Mouse (Mus musculus): ENCODE measurements around the gene Rubcn. TPM values are rescaled to one million over a fixed set of nuclear protein-coding genes. Genes with fewer than 3 reads are reported as not detected.

Rubcn gene
- polyA plus RNA-seq, 1 experiment from 2014 or later: 11.0 TPM

GRCm38 (mm10) chr16:32805151-32805550, 72.4 kb downstream of the Rubcn start:
- ATAC-seq (replicated peaks; ENCODE audit: low FRiP score) (no peak), DNase-seq (ENCODE audit: low spot score) (no peak)
- 78% methylated on average over 7 of the region's 7 CpGs for WGBS
- Histone ChIP-seq H3K4me3 (ENCODE audit: low read depth, low read length) (no peak overlapping the region), H3K4me1 (replicated peaks; ENCODE audit: control insufficient read depth, insufficient read depth, low read length) (0 out of 2 replicates have a peak, but pooled peaks cover 2% of the 10 kb centered on the region), H3K9ac (ENCODE audit: low read depth, low read length) (no peak overlapping the region), H3K27me3 (replicated peaks; ENCODE audit: control insufficient read depth, insufficient read depth, low read length) (no peaks in the 10 kb centered on the region), H3K4me2 (no peak overlapping the region), H3K27ac (ENCODE audit: low read depth, low read length) (no peak overlapping the region), H3K9me3 (ENCODE audit: control insufficient read depth, low read length) (no peaks in the 10 kb centered on the region), H3K36me3 (ENCODE audit: control insufficient read depth, insufficient read depth, low read length) (no peaks in the 10 kb centered on the region)

GRCm38 (mm10) chr16:32803901-32804300, 73.7 kb downstream of the Rubcn start:
- no peak overlapping the region for H3K9ac ChIP-seq (ENCODE audit: low read depth, low read length)
- no peaks in the 10 kb centered on the region for H3K36me3 ChIP-seq (ENCODE audit: control insufficient read depth, insufficient read depth, low read length)
- no peaks in the 10 kb centered on the region for H3K9me3 ChIP-seq (ENCODE audit: control insufficient read depth, low read length)
- DNase-seq (ENCODE audit: low spot score) (no peak), ATAC-seq (replicated peaks; ENCODE audit: low FRiP score) (no peak)
- H3K4me3 ChIP-seq (ENCODE audit: low read depth, low read length): no peak overlapping the region
- 38% methylated on average over 5 of the region's 5 CpGs for WGBS
- no peak overlapping the region for H3K27ac ChIP-seq (ENCODE audit: low read depth, low read length)
- no peaks in the 10 kb centered on the region for H3K27me3 ChIP-seq (replicated peaks; ENCODE audit: control insufficient read depth, insufficient read depth, low read length)
- H3K4me1 ChIP-seq (replicated peaks; ENCODE audit: control insufficient read depth, insufficient read depth, low read length): 0 out of 2 replicates have a peak, but pooled peaks cover 2% of the 10 kb centered on the region
- H3K4me2 ChIP-seq: no peak overlapping the region

- Histone ChIP-seq H3K9me3 (ENCODE audit: control insufficient read depth, low read length) (no peaks in the 10 kb centered on the region), H3K4me3 (ENCODE audit: low read depth, low read length) (no peak overlapping the region), H3K36me3 (ENCODE audit: control insufficient read depth, insufficient read depth, low read length) (no peaks in the 10 kb centered on the region), H3K4me2 (no peak overlapping the region), H3K27me3 (replicated peaks; ENCODE audit: control insufficient read depth, insufficient read depth, low read length) (no peaks in the 10 kb centered on the region), H3K27ac (ENCODE audit: low read depth, low read length) (no peak overlapping the region), H3K4me1 (replicated peaks; ENCODE audit: control insufficient read depth, insufficient read depth, low read length) (0 out of 2 replicates have a peak, but pooled peaks cover 2% of the 10 kb centered on the region), H3K9ac (ENCODE audit: low read depth, low read length) (no peak overlapping the region)
- no peak for ATAC-seq (replicated peaks; ENCODE audit: low FRiP score)
- WGBS: 57% methylated on average over 6 of the region's 6 CpGs
- DNase-seq (ENCODE audit: low spot score): no peak
Measured at GRCm38 (mm10) chr16:32803252-32803853, 74.2 kb downstream of the Rubcn start.

GRCm38 (mm10) chr16:32797426-32797689, 80.2 kb downstream of the Rubcn start, which contains the start of gene Muc20:
Gene Muc20, minus strand, starts transcription at chr16:32797435.
- Histone ChIP-seq H3K4me1 (replicated peaks; ENCODE audit: control insufficient read depth, insufficient read depth, low read length) (no peaks in the 10 kb centered on the region), H3K36me3 (ENCODE audit: control insufficient read depth, insufficient read depth, low read length) (no peaks in the 10 kb centered on the region), H3K9me3 (ENCODE audit: control insufficient read depth, low read length) (no peaks in the 10 kb centered on the region), H3K4me3 (ENCODE audit: low read depth, low read length) (no peak within 1 kb of the TSS), H3K27ac (ENCODE audit: low read depth, low read length) (no peak within 1 kb of the TSS), H3K9ac (ENCODE audit: low read depth, low read length) (no peak within 1 kb of the TSS), H3K27me3 (replicated peaks; ENCODE audit: control insufficient read depth, insufficient read depth, low read length) (peaks cover 4% of the 10 kb centered on the region), H3K4me2 (no peak within 1 kb of the TSS)
- DNase-seq (ENCODE audit: low spot score): no peak
- ATAC-seq (replicated peaks; ENCODE audit: low FRiP score): no peak
- 68% methylated on average over 3 of the region's 3 CpGs for WGBS

- no peak overlapping the region for H3K9ac ChIP-seq (ENCODE audit: low read depth, low read length)
- DNase-seq (ENCODE audit: low spot score) (no peak), ATAC-seq (replicated peaks; ENCODE audit: low FRiP score) (no peak)
- no peaks in the 10 kb centered on the region for H3K4me1 ChIP-seq (replicated peaks; ENCODE audit: control insufficient read depth, insufficient read depth, low read length)
- WGBS: 77% methylated on average over 14 of the region's 14 CpGs
- no peak overlapping the region for H3K4me3 ChIP-seq (ENCODE audit: low read depth, low read length)
- no peak overlapping the region for H3K4me2 ChIP-seq
- peaks cover 8% of the 10 kb centered on the region for H3K27me3 ChIP-seq (replicated peaks; ENCODE audit: control insufficient read depth, insufficient read depth, low read length)
- no peaks in the 10 kb centered on the region for H3K36me3 ChIP-seq (ENCODE audit: control insufficient read depth, insufficient read depth, low read length)
- no peaks in the 10 kb centered on the region for H3K9me3 ChIP-seq (ENCODE audit: control insufficient read depth, low read length)
- no peak overlapping the region for H3K27ac ChIP-seq (ENCODE audit: low read depth, low read length)
Measured at GRCm38 (mm10) chr16:32796676-32797425, 80.7 kb downstream of the Rubcn start.

- whole genome bisulfite sequencing: 43% methylated on average over 1 of the region's 1 CpGs
- no peak for DNase-seq (ENCODE audit: low spot score)
- H3K36me3 ChIP-seq (ENCODE audit: control insufficient read depth, insufficient read depth, low read length): no peaks in the 10 kb centered on the region
Measured at GRCm38 (mm10) chr16:32795177-32795576, 82.4 kb downstream of the Rubcn start.

GRCm38 (mm10) chr16:32790056-32790455, 87.5 kb downstream of the Rubcn start:
- DNase-seq (ENCODE audit: low spot score): no peak
- no peak overlapping the region for H3K4me3 ChIP-seq (ENCODE audit: low read depth, low read length)
- WGBS: 79% methylated on average over 5 of the region's 5 CpGs
- ATAC-seq (replicated peaks; ENCODE audit: low FRiP score): no peak
- no peaks in the 10 kb centered on the region for H3K36me3 ChIP-seq (ENCODE audit: control insufficient read depth, insufficient read depth, low read length)
- H3K9ac ChIP-seq (ENCODE audit: low read depth, low read length): no peak overlapping the region
- peaks cover 4% of the 10 kb centered on the region; the same call in 1 of the 2 replicates for H3K27me3 ChIP-seq (replicated peaks; ENCODE audit: control insufficient read depth, insufficient read depth, low read length)
- no peak overlapping the region for H3K4me2 ChIP-seq
- H3K4me1 ChIP-seq (replicated peaks; ENCODE audit: control insufficient read depth, insufficient read depth, low read length): no peaks in the 10 kb centered on the region
- H3K27ac ChIP-seq (ENCODE audit: low read depth, low read length): no peak overlapping the region
- H3K9me3 ChIP-seq (ENCODE audit: control insufficient read depth, low read length): peaks cover 4% of the 10 kb centered on the region; the same call in 1 of the 2 replicates

More at GRCm38 (mm10) chr16:32795177-32795576, 82.4 kb downstream of the Rubcn start:
- no peak for ATAC-seq (replicated peaks; ENCODE audit: low FRiP score)
- Histone ChIP-seq H3K27me3 (replicated peaks; ENCODE audit: control insufficient read depth, insufficient read depth, low read length) (peaks cover 8% of the 10 kb centered on the region), H3K27ac (ENCODE audit: low read depth, low read length) (no peak overlapping the region), H3K4me1 (replicated peaks; ENCODE audit: control insufficient read depth, insufficient read depth, low read length) (no peaks in the 10 kb centered on the region), H3K4me3 (ENCODE audit: low read depth, low read length) (no peak overlapping the region), H3K9ac (ENCODE audit: low read depth, low read length) (no peak overlapping the region), H3K9me3 (ENCODE audit: control insufficient read depth, low read length) (no peaks in the 10 kb centered on the region), H3K4me2 (no peak overlapping the region)

- 83% methylated on average over 13 of the region's 13 CpGs for WGBS
- no peak for ATAC-seq (replicated peaks; ENCODE audit: low FRiP score)
- no peak overlapping the region for H3K4me2 ChIP-seq
Measured at GRCm38 (mm10) chr16:32784840-32785239, 92.7 kb downstream of the Rubcn start.

More at GRCm38 (mm10) chr16:32784840-32785239, 92.7 kb downstream of the Rubcn start:
- Histone ChIP-seq H3K9me3 (ENCODE audit: control insufficient read depth, low read length) (peaks cover 4% of the 10 kb centered on the region; the same call in 1 of the 2 replicates), H3K9ac (ENCODE audit: low read depth, low read length) (no peak overlapping the region), H3K4me1 (replicated peaks; ENCODE audit: control insufficient read depth, insufficient read depth, low read length) (no peaks in the 10 kb centered on the region), H3K27me3 (replicated peaks; ENCODE audit: control insufficient read depth, insufficient read depth, low read length) (0 out of 2 replicates have a peak, but pooled peaks cover 2% of the 10 kb centered on the region), H3K36me3 (ENCODE audit: control insufficient read depth, insufficient read depth, low read length) (no peaks in the 10 kb centered on the region), H3K27ac (ENCODE audit: low read depth, low read length) (no peak overlapping the region), H3K4me3 (ENCODE audit: low read depth, low read length) (no peak overlapping the region)
- no peak for DNase-seq (ENCODE audit: low spot score)
